ENCODE assay signal across 9 mouse cellular contexts in genomic region chr5:72094582-72094981, GRCm38 (mm10).
DNase-seq lines count a peak whose midpoint lies in the region; ATAC-seq and TF ChIP-seq lines count a peak whose summit lies in the region.
"Had no signal": no experiment of that assay in that cellular context is flagged by ENCODE, and none has a peak within 500 bp of the region (broad histone marks: within the 10 kb centered on the region; RNA-seq: fewer than 3 reads in every experiment).

No protein-coding gene starts in this region.

- no peak overlapping the region for H3K27ac ChIP-seq in forebrain, embryonic 14.5 days (ENCODE audit: low read depth, low read length)
- no peak overlapping the region for H3K27ac ChIP-seq in forebrain, embryonic 11.5 days (ENCODE audit: low read depth, low read length)
- no peak overlapping the region for H3K27ac ChIP-seq in liver, adult 2 months (replicated peaks; ENCODE audit: insufficient read depth, low read depth, low read length)

- no peaks in the 10 kb centered on the region for H3K9me3 ChIP-seq in forebrain, embryonic 14.5 days (replicated peaks; ENCODE audit: control insufficient read depth, low read length)
- H3K9me3 ChIP-seq in forebrain, embryonic 11.5 days (ENCODE audit: control insufficient read depth, low read length): no peaks in the 10 kb centered on the region

- peak; percentile 40; the same call in 1 of the 2 replicates for TF ChIP-seq CTCF in liver, adult 2 months (IDR thresholded peaks at IDR 0.05; ENCODE audit: low read depth, low read length)

- no peaks in the 10 kb centered on the region for H3K27me3 ChIP-seq in forebrain, embryonic 14.5 days (replicated peaks; ENCODE audit: control insufficient read depth, insufficient read depth, low read length)
- H3K27me3 ChIP-seq in forebrain, embryonic 11.5 days (ENCODE audit: control insufficient read depth, insufficient read depth, low read length): no peaks in the 10 kb centered on the region
- H3K27me3 ChIP-seq in liver, adult 2 months (ENCODE audit: control insufficient read depth, insufficient read depth, low read length): no peaks in the 10 kb centered on the region

- 63% methylated on average over 7 of the region's 7 CpGs for WGBS in forebrain, embryonic 14.5 days
- 63% methylated on average over 7 of the region's 7 CpGs for WGBS in forebrain, embryonic 11.5 days
- WGBS in liver, adult 2 months: 49% methylated on average over 7 of the region's 7 CpGs

- no peaks in the 10 kb centered on the region for H3K36me3 ChIP-seq in forebrain, embryonic 14.5 days (ENCODE audit: control insufficient read depth, insufficient read depth, low read length)
- no peaks in the 10 kb centered on the region for H3K36me3 ChIP-seq in forebrain, embryonic 11.5 days (ENCODE audit: control insufficient read depth, insufficient read depth, low read length)
- H3K36me3 ChIP-seq in liver, adult 2 months (ENCODE audit: control insufficient read depth, insufficient read depth, low read length): no peaks in the 10 kb centered on the region

- no peak overlapping the region for H3K9ac ChIP-seq in forebrain, embryonic 14.5 days (ENCODE audit: low read length)
- no peak overlapping the region for H3K9ac ChIP-seq in forebrain, embryonic 11.5 days (ENCODE audit: low read length)
- H3K9ac ChIP-seq in liver, adult 2 months (ENCODE audit: low read depth, low read length): no peak overlapping the region

- peak; percentile 79 for ATAC-seq in forebrain, embryonic 14.5 days
- no peak for ATAC-seq in forebrain, embryonic 11.5 days (replicated peaks; ENCODE audit: low FRiP score)
- ATAC-seq in erythroblast, adult 5-6 weeks (replicated peaks; ENCODE audit: low FRiP score, poor library complexity, severe bottlenecking): no peak

- H3K79me2 ChIP-seq in liver, adult 2 months (ENCODE audit: control insufficient read depth, insufficient read depth, low read length): no peaks in the 10 kb centered on the region

- DNase-seq in forebrain, embryonic 14.5 days (ENCODE audit: low spot score): peak; percentile 81
- DNase-seq in forebrain, embryonic 11.5 days (ENCODE audit: low spot score): no peak
- peak; percentile 26 for DNase-seq in liver, adult 2 months (ENCODE audit: extremely low read depth, low read depth, low spot score)
- DNase-seq in liver (no peak), ZHBTc4 (ENCODE audit: low read depth, low spot score) (peak; percentile 8)
- DNase-seq in naive thymus-derived CD4-positive, alpha-beta T cell, adult 2 months (ENCODE audit: low read depth): peak; percentile 42
- DNase-seq in urinary bladder, postnatal 4 days (ENCODE audit: low spot score in 2 of 2): no peak

- no peaks in the 10 kb centered on the region for H3K4me1 ChIP-seq in forebrain, embryonic 14.5 days (ENCODE audit: control insufficient read depth, insufficient read depth, low read length)
- no peaks in the 10 kb centered on the region for H3K4me1 ChIP-seq in forebrain, embryonic 11.5 days (replicated peaks; ENCODE audit: control insufficient read depth, insufficient read depth, low read length)
- H3K4me1 ChIP-seq in liver, adult 2 months (ENCODE audit: control insufficient read depth, insufficient read depth, low read length): no peaks in the 10 kb centered on the region

- H3K4me3 ChIP-seq in forebrain, embryonic 14.5 days (ENCODE audit: low read depth, low read length): no peak overlapping the region
- no peak overlapping the region for H3K4me3 ChIP-seq in forebrain, embryonic 11.5 days (ENCODE audit: low read depth, low read length)
- no peak overlapping the region for H3K4me3 ChIP-seq in liver, adult 2 months (ENCODE audit: insufficient read depth, low read depth, low read length)
- H3K4me3 ChIP-seq: erythroblast, embryonic 14.5 days had no signal

- no peak overlapping the region for H3K4me2 ChIP-seq in forebrain, embryonic 14.5 days (ENCODE audit: low read length)
- H3K4me2 ChIP-seq in forebrain, embryonic 11.5 days (ENCODE audit: low read depth, low read length, severe bottlenecking): no peak overlapping the region

- no peak for TF ChIP-seq POLR2A in liver, adult 2 months (IDR thresholded peaks at IDR 0.05; ENCODE audit: extremely low read depth, insufficient read depth, low read length)

Comparison
In these comparisons a context has a peak if more than half of its experiments do, and no peak if none do; other contexts are left out.
1. DNase-seq: peak in forebrain, embryonic 14.5 days (single experiment), liver, adult 2 months (single experiment), ZHBTc4 (single experiment) and naive thymus-derived CD4-positive, alpha-beta T cell, adult 2 months (single experiment); none in forebrain, embryonic 11.5 days (single experiment), liver (single experiment) and urinary bladder, postnatal 4 days (0 of 2).